Mouse (Mus musculus) right cerebral cortex, adult 18-20 months (tissue): ENCODE measurements around the gene St3gal5.
A peak's percentile ranks its signal among the peaks of the same experiment; 100 is the strongest.
"Not testable (repeated sequence)": the region's sequence is repeated elsewhere in the genome, so short reads cannot be mapped to it uniquely, and the experiment has no call there.

Experiments
- DNase-seq: peaks from one replicate; pipeline ENCODE4 v3.0.0; 2022; ENCODE audit warnings: mixed read lengths

The St3gal5 gene

GRCm38 (mm10) chr6:72136016-72136415 is 38.6 kb downstream of the St3gal5 start:
- no peak for DNase-seq

GRCm38 (mm10) chr6:72136543-72136942 is 39.2 kb downstream of the St3gal5 start:
- DNase-seq, result no peak

- no peak for DNase-seq
Measured at GRCm38 (mm10) chr6:72139508-72140193, 42.3 kb downstream of the St3gal5 start.

- no peak for DNase-seq
Measured at GRCm38 (mm10) chr6:72140371-72140770, 43.0 kb downstream of the St3gal5 start.

GRCm38 (mm10) chr6:72141191-72141590 is 43.8 kb downstream of the St3gal5 start:
- no peak for DNase-seq

- DNase-seq, result no peak
Measured at GRCm38 (mm10) chr6:72142561-72142960, 45.2 kb downstream of the St3gal5 start.

- no peak for DNase-seq
Measured at GRCm38 (mm10) chr6:72144353-72144752, 47.0 kb downstream of the St3gal5 start.

- peak; percentile 32 for DNase-seq
Measured at GRCm38 (mm10) chr6:72146803-72147202, 49.4 kb downstream of the St3gal5 start.

- DNase-seq, result no peak
Measured at GRCm38 (mm10) chr6:72148721-72149120, 51.3 kb downstream of the St3gal5 start.

GRCm38 (mm10) chr6:72149797-72150196 is 52.4 kb downstream of the St3gal5 start:
- no peak for DNase-seq

- no peak for DNase-seq
Measured at GRCm38 (mm10) chr6:72152707-72153106, 55.3 kb downstream of the St3gal5 start.

- DNase-seq, result no peak
Measured at GRCm38 (mm10) chr6:72153455-72153854, 56.1 kb downstream of the St3gal5 start.

GRCm38 (mm10) chr6:72154008-72154407 is 56.6 kb downstream of the St3gal5 start:
- DNase-seq, result not testable (repeated sequence)

- DNase-seq, result no peak
Measured at GRCm38 (mm10) chr6:72154938-72155531, 57.6 kb downstream of the St3gal5 start.

GRCm38 (mm10) chr6:72155649-72156048 is 58.3 kb downstream of the St3gal5 start:
- DNase-seq, result no peak

GRCm38 (mm10) chr6:72158966-72159764 is 61.8 kb downstream of the St3gal5 start:
- no peak for DNase-seq

GRCm38 (mm10) chr6:72159861-72160395 is 62.5 kb downstream of the St3gal5 start:
- DNase-seq, result no peak

GRCm38 (mm10) chr6:72160991-72161390 is 63.6 kb downstream of the St3gal5 start:
- DNase-seq, result no peak

GRCm38 (mm10) chr6:72161751-72162150 is 64.4 kb downstream of the St3gal5 start:
- DNase-seq, result no peak

GRCm38 (mm10) chr6:72162155-72162890 is 64.9 kb downstream of the St3gal5 start:
- DNase-seq, result no peak

- peak; percentile 87 for DNase-seq
Measured at GRCm38 (mm10) chr6:72164321-72165275, 67.2 kb downstream of the St3gal5 start.

GRCm38 (mm10) chr6:72165907-72166306 is 68.5 kb downstream of the St3gal5 start:
- no peak for DNase-seq
